Mouse (Mus musculus): ENCODE measurements at regions not wholly inside any gene's neighbourhood (a gene's known extent, or its start where the extent isn't known, plus 50 kb on each side); places are given as distances from the start of the nearest gene placed in this dataset.

GRCm38 (mm10) chr9:68402981-68403380 is 250.6 kb upstream of the Rora start:
- no peak for TF ChIP-seq CTCF (IDR thresholded peaks at IDR 0.05; ENCODE audit: low read depth)
- no peak for TF ChIP-seq EP300 (IDR thresholded peaks at IDR 0.05; ENCODE audit: low read depth)

Data from liver, embryonic 14.5 days (tissue).